Mouse (Mus musculus): Measurements from ENCODE around the gene Afmid. TPM values are rescaled to one million over a fixed set of nuclear protein-coding genes. Genes with fewer than 3 reads are reported as not detected.
A peak's percentile ranks its signal among the peaks of the same experiment; 100 is the strongest.

The Afmid gene
- polyA plus RNA-seq, 1 experiment from 2014 or later: 7.1 TPM

DNA sequence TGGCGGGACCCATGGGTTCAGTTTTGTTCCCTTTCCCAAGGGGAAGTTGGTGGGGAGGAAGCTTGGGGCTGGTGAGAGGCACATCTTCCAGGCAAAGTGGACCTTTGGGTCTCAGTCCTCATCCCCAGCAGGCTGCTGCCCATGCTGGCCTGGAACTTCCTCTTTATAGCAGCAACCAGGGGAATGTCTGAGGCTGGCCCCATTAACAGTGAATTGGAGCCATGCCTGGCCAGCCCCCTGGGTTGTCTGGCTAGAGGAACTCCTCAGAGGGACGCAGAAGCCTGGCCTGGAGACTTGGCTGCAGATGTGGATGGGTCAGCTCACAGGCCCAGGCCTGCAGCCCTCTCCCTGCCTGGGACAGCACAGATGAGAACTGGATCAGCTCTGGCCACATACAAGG lies 39.1 kb downstream of the Afmid start:
- ATAC-seq (ENCODE audit: low FRiP score) (no peak), DNase-seq (ENCODE audit: low spot score) (no peak)
- 61% methylated on average over 2 of the region's 2 CpGs for WGBS
- Histone ChIP-seq H3K4me1 (replicated peaks; ENCODE audit: control insufficient read depth, insufficient read depth, low read length) (peaks cover 12% of the 10 kb centered on the region; the same call in 1 of the 2 replicates), H3K36me3 (replicated peaks; ENCODE audit: control insufficient read depth, insufficient read depth) (no peaks in the 10 kb centered on the region), H3K9me3 (ENCODE audit: control insufficient read depth, low read length) (no peaks in the 10 kb centered on the region), H3K27ac (no peak overlapping the region), H3K4me2 (replicated peaks) (no peak overlapping the region), H3K27me3 (ENCODE audit: control insufficient read depth, insufficient read depth, low read length) (peaks cover 15% of the 10 kb centered on the region; the same call in 1 of the 2 replicates), H3K9ac (no peak overlapping the region), H3K4me3 (replicated peaks; ENCODE audit: low read length) (no peak overlapping the region)

DNA sequence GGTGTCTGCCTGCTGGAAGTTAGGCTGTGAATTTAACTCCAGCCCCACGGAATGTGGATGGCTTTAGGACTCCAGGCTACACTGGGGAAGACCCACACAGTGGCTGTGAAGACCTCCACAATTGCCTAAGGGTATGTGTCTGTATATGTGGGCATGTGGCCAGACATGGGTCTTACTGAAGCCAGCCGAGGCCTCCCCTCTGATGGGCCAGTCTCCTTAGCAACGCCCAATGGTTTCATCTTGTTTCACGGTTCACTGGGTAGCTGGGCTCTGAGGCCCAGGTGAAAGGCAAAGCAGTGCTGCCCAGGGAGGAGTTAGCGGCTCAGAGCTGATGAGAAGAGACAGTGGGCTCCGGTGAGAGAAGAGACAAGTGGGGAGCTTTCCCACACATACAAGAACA lies 40.3 kb downstream of the Afmid start:
- H3K9ac ChIP-seq: no peak overlapping the region; the same call in 1 of the 2 replicates
- ATAC-seq (ENCODE audit: low FRiP score) (peak; percentile 13; the same call in 1 of the 2 replicates), DNase-seq (ENCODE audit: low spot score) (no peak)

DNA sequence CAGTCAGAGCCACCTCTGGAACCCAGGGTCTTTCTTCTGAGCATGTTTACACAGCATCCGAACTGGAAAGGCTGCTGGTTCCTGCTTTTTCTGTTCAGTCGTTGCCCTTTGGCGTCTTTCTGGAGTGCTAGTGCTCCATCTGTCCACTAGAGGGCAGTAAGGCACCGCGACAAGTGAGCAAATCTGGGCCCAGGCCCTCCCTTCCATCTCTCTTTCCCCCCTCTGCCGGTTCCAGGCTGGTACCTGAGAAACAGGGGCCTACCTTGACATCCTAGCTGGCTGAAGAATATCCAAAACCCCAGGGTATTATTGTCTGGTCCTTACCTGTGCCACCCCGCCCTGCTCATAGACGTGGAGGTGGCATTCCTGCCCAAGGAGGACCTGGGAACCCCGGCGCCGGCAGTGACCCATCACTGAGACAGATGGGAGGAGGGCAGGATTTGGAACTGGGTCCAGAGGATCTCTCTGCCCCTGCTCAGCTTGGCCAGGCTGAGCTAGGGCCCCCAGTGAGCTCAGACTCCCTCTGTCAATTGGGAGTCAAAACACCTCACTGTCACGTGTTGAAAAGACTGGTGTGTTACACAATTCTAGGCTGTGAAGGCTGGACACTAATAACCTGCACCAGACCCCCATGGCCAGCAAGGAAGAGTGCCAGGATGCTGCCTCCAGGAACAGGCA lies 45.1 kb downstream of the Afmid start:
- peak; percentile 92 for DNase-seq (ENCODE audit: low spot score)
- H3K27ac ChIP-seq: no peak overlapping the region
- H3K36me3 ChIP-seq (replicated peaks; ENCODE audit: control insufficient read depth, insufficient read depth): no peaks in the 10 kb centered on the region
- no peak overlapping the region for H3K4me3 ChIP-seq (replicated peaks; ENCODE audit: low read length)
- no peaks in the 10 kb centered on the region for H3K27me3 ChIP-seq (ENCODE audit: control insufficient read depth, insufficient read depth, low read length)
- H3K9me3 ChIP-seq (ENCODE audit: control insufficient read depth, low read length): no peaks in the 10 kb centered on the region
- H3K9ac ChIP-seq: peak overlapping the region; percentile 35; the same call in 1 of the 2 replicates
- WGBS: 37% methylated on average over 12 of the region's 12 CpGs
- ATAC-seq (ENCODE audit: low FRiP score): peak; percentile 33; the same call in 1 of the 2 replicates
- H3K4me2 ChIP-seq (replicated peaks): 0 out of 2 replicates have a peak overlapping the region, but pooled peaks have one; percentile 7
- H3K4me1 ChIP-seq (replicated peaks; ENCODE audit: control insufficient read depth, insufficient read depth, low read length): peaks cover 21% of the 10 kb centered on the region; the same call in 1 of the 2 replicates

More for the DNA sequence above, 40.3 kb downstream of the Afmid start:
- Histone ChIP-seq H3K4me1 (replicated peaks; ENCODE audit: control insufficient read depth, insufficient read depth, low read length) (peaks cover 12% of the 10 kb centered on the region; the same call in 1 of the 2 replicates), H3K9me3 (ENCODE audit: control insufficient read depth, low read length) (no peaks in the 10 kb centered on the region), H3K4me3 (replicated peaks; ENCODE audit: low read length) (no peak overlapping the region), H3K36me3 (replicated peaks; ENCODE audit: control insufficient read depth, insufficient read depth) (no peaks in the 10 kb centered on the region), H3K27me3 (ENCODE audit: control insufficient read depth, insufficient read depth, low read length) (peaks cover 9% of the 10 kb centered on the region; the same call in 1 of the 2 replicates), H3K4me2 (replicated peaks) (no peak overlapping the region), H3K27ac (peak overlapping the region; percentile 43; the same call in 1 of the 2 replicates)
- WGBS: 9% methylated on average over 6 of the region's 6 CpGs

DNA sequence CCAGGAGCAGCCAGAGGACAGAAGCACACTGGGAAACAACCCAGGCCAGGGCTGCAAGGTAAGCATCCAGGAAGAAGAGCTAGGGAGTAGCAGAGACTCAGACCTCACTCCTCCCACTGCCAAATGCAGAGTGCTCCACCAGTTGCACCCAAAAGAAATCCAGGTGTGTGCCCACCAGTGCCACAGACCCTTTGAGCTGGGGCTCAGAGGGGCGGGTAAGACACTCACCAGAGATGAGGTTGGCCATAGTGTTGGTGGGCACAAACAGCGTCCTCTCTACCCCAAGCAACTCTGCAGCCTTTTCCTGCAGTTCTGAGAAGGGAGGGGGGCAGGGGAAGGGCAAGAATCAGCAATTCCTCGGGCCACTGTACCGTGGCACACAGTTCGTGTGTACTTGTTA lies 45.7 kb downstream of the Afmid start:
- no peak for DNase-seq (ENCODE audit: low spot score)
- Histone ChIP-seq H3K36me3 (replicated peaks; ENCODE audit: control insufficient read depth, insufficient read depth) (no peaks in the 10 kb centered on the region), H3K27ac (no peak overlapping the region), H3K4me3 (replicated peaks; ENCODE audit: low read length) (no peak overlapping the region), H3K4me2 (replicated peaks) (no peak overlapping the region), H3K4me1 (replicated peaks; ENCODE audit: control insufficient read depth, insufficient read depth, low read length) (peaks cover 15% of the 10 kb centered on the region; the same call in 1 of the 2 replicates), H3K9me3 (ENCODE audit: control insufficient read depth, low read length) (no peaks in the 10 kb centered on the region), H3K27me3 (ENCODE audit: control insufficient read depth, insufficient read depth, low read length) (no peaks in the 10 kb centered on the region), H3K9ac (no peak overlapping the region)
- WGBS: 70% methylated on average over 5 of the region's 5 CpGs
- no peak for ATAC-seq (ENCODE audit: low FRiP score)

DNA sequence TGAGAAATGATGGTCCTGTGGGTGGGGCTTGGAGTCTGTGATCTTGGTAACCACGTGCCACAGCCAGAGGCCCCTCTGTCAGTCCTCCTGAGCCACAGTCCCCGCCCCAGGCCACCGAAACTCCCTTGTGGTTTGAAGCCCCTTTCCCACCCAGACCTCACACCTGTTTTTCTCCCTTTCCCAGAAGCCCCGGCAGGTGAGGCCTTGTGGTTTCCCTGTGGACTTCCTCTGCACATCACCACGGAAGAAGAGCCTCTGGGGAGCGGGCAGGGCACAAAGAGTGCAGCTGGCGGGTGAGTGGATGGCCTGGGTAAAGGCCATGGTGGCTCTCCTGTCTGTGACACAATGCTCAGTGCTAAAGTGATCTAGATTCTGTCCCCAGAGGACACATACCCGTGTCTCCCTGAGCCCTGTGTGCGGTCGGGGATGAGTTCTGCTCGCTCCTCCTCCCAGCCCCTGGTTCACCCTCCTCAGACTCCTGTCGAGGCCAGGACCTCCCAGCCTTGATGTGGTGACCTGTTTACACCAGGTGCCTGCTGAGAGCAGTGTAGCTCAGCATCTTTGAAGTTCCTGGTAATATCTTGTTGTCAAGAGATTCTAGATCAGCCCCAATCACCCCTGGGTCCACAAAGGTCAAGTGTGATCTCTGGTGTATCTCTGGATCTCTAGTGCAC lies 46.3 kb downstream of the Afmid start:
- no peak for ATAC-seq (ENCODE audit: low FRiP score)
- Histone ChIP-seq H3K4me3 (replicated peaks; ENCODE audit: low read length) (no peak overlapping the region), H3K9ac (no peak overlapping the region), H3K9me3 (ENCODE audit: control insufficient read depth, low read length) (no peaks in the 10 kb centered on the region), H3K27ac (no peak overlapping the region), H3K4me1 (replicated peaks; ENCODE audit: control insufficient read depth, insufficient read depth, low read length) (peaks cover 11% of the 10 kb centered on the region; the same call in 1 of the 2 replicates), H3K4me2 (replicated peaks) (no peak overlapping the region), H3K27me3 (ENCODE audit: control insufficient read depth, insufficient read depth, low read length) (no peaks in the 10 kb centered on the region), H3K36me3 (replicated peaks; ENCODE audit: control insufficient read depth, insufficient read depth) (no peaks in the 10 kb centered on the region)
- WGBS: 67% methylated on average over 12 of the region's 12 CpGs
- DNase-seq (ENCODE audit: low spot score): no peak

DNA sequence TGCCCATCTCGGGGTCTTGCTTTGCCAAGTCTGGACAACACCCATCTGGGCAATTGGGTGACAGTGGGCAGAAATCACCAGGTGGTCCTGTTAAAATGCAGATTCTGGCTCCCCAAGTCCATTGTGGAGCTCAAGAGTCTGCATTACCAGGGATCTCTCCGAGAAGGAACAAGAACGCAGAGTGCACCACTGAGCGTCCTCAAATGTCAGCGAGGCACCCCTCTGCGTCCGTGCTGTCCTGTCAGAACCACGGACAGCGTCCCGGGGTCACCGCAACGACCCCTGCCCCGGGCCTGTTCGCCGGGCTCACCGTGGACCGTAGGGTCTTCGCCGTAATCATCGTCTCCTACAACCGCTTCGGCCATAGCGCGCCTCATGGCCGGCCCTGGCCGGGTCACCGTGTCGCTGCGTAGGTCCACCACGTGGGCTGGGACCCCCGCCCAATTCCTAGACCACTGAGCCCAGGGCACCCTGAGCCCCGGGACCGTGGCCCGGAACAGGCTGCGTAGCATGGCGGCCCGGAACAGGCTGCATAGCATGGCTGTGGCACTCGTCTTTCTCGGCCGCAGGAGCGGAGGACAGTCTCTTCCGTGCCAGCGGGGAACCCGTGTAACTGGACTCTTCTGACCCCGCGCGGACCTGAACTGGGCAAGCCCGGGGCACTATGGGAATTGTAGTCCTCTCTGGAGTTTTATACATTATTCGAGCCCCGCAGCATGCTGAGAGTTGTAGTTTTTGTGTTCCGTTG lies 47.3 kb downstream of the Afmid start, which contains the start of gene Tha1:
Gene Tha1, minus strand, starts transcription at position 621 of the 748 bp plus-strand sequence.
- ATAC-seq (ENCODE audit: low FRiP score) (peak; percentile 72), DNase-seq (ENCODE audit: low spot score) (peak; percentile 76)
- Histone ChIP-seq H3K9ac (peak within 1 kb of the TSS; percentile 69), H3K4me2 (replicated peaks) (peak within 1 kb of the TSS; percentile 96), H3K27me3 (ENCODE audit: control insufficient read depth, insufficient read depth, low read length) (no peaks in the 10 kb centered on the region), H3K9me3 (ENCODE audit: control insufficient read depth, low read length) (no peaks in the 10 kb centered on the region), H3K4me3 (replicated peaks; ENCODE audit: low read length) (peak within 1 kb of the TSS; percentile 68), H3K36me3 (replicated peaks; ENCODE audit: control insufficient read depth, insufficient read depth) (no peaks in the 10 kb centered on the region), H3K27ac (no peak within 1 kb of the TSS), H3K4me1 (replicated peaks; ENCODE audit: control insufficient read depth, insufficient read depth, low read length) (peaks cover 14% of the 10 kb centered on the region)
- WGBS: 2% methylated on average over 51 of the region's 51 CpGs

DNA sequence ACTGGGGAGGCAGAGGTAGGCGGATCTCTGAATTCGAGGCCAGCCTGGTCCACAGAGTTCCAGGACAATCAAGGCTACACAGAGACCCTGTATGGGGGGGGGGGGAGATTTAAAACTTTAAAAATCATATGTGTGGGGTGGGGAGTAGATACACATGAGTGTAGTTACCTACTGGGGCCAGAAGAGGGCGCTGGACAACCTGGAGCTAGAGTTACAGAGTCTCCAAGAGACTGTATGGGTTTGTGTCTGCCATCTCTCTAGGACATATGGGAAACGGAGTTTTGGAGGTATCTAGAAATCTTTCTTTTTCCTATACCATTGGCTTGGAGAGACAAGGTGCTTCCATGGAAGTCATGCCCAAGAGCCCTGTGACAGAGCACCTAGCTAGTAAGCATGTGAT lies 48.7 kb downstream of the Afmid start:
- Histone ChIP-seq H3K9me3 (ENCODE audit: control insufficient read depth, low read length) (no peaks in the 10 kb centered on the region), H3K27ac (no peak overlapping the region), H3K4me1 (replicated peaks; ENCODE audit: control insufficient read depth, insufficient read depth, low read length) (peaks cover 27% of the 10 kb centered on the region), H3K9ac (no peak overlapping the region), H3K36me3 (replicated peaks; ENCODE audit: control insufficient read depth, insufficient read depth) (no peaks in the 10 kb centered on the region), H3K4me3 (replicated peaks; ENCODE audit: low read length) (no peak overlapping the region), H3K4me2 (replicated peaks) (no peak overlapping the region), H3K27me3 (ENCODE audit: control insufficient read depth, insufficient read depth, low read length) (no peaks in the 10 kb centered on the region)
- DNase-seq (ENCODE audit: low spot score) (no peak), ATAC-seq (ENCODE audit: low FRiP score) (no peak)
- WGBS: 58% methylated on average over 4 of the region's 4 CpGs

DNA sequence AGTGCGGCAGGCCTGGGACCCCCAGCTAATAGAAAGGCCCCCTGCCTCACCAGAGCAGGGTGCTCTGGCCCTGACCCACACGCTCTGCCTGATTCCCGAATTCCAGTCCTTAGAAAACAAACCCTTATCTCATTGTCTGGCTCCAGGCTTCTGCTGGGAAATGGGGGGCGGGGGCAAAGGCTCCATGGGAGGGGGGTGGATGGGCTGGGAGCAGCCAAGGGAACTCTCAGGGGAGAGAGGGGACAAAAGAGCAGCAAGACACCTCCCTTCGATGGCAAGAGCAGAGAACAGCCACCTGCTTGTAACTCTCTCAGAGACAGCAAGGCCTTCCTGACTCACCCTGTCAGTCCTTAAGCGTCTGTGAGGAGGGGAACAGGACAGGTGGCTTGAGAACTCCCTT lies 50.0 kb downstream of the Afmid start:
- ATAC-seq (ENCODE audit: low FRiP score) (no peak), DNase-seq (ENCODE audit: low spot score) (no peak)
- Histone ChIP-seq H3K27me3 (ENCODE audit: control insufficient read depth, insufficient read depth, low read length) (no peaks in the 10 kb centered on the region), H3K4me3 (replicated peaks; ENCODE audit: low read length) (no peak overlapping the region), H3K36me3 (replicated peaks; ENCODE audit: control insufficient read depth, insufficient read depth) (no peaks in the 10 kb centered on the region), H3K4me1 (replicated peaks; ENCODE audit: control insufficient read depth, insufficient read depth, low read length) (peaks cover 27% of the 10 kb centered on the region), H3K27ac (no peak overlapping the region), H3K4me2 (replicated peaks) (no peak overlapping the region), H3K9ac (no peak overlapping the region), H3K9me3 (ENCODE audit: control insufficient read depth, low read length) (no peaks in the 10 kb centered on the region)
- 21% methylated on average over 6 of the region's 6 CpGs for WGBS

All from hindbrain, embryonic 14.5 days (tissue).